ENCODE assay signal across 8 mouse cellular contexts in the genomic region with DNA sequence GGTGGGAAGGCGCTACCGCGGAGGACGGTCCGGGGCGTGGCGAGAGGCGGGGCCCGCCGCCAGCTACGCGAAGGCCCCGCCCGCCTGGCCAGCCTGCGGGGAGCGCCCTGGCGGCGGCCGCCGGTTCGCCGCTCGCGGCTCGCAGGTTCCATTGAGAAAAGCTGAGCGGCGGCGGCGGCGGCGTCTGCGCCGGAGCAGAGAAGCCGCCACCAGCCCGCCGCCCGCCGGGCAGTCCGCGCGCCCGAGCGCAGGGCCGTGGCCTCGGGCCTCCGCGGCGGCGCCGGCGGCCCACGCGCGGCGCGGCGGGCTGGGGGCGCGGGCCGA. TPM values are rescaled to one million over a fixed set of nuclear protein-coding genes. Genes with fewer than 3 reads are reported as not detected.
A peak's percentile ranks its signal among the peaks of the same experiment; 100 is the strongest.
DNase-seq lines count a peak whose midpoint lies in the region; ATAC-seq lines count a peak whose summit lies in the region.

TSS of gene Zfpm1 (plus strand) at position 107 of the 324 bp plus-strand sequence.

- H3K4me1 ChIP-seq in lung, embryonic 15.5 days = peaks cover 40% of the 10 kb centered on the region
- peaks cover 16% of the 10 kb centered on the region for H3K4me1 ChIP-seq in embryonic facial prominence, embryonic 11.5 days (ENCODE audit: control insufficient read depth, insufficient read depth, low read length)
- H3K4me1 ChIP-seq in liver, embryonic 13.5 days (replicated peaks) = peaks cover 72% of the 10 kb centered on the region

- no peak for ATAC-seq in lung, embryonic 15.5 days (ENCODE audit: borderline replicate concordance, extremely low read depth, low FRiP score, low TSS enrichment)
- no peak for ATAC-seq in embryonic facial prominence, embryonic 11.5 days (replicated peaks; ENCODE audit: insufficient number of reproducible peaks, low FRiP score, low TSS enrichment, low read depth)
- no peak for ATAC-seq in liver, embryonic 13.5 days (ENCODE audit: low read depth)
- ATAC-seq in activated CD4-positive, CD25-positive, alpha-beta regulatory T cell, adult 4 months = no peak

- H3K27ac ChIP-seq in lung, embryonic 15.5 days = peak within 1 kb of the TSS; percentile 76
- H3K27ac ChIP-seq in embryonic facial prominence, embryonic 11.5 days (replicated peaks; ENCODE audit: low read depth, low read length) = peak within 1 kb of the TSS; percentile 15
- H3K27ac ChIP-seq in liver, embryonic 13.5 days = peak within 1 kb of the TSS; percentile 97

- H3K4me2 ChIP-seq in lung, embryonic 15.5 days = peak within 1 kb of the TSS; percentile 99
- peak within 1 kb of the TSS; percentile 99 for H3K4me2 ChIP-seq in embryonic facial prominence, embryonic 11.5 days (ENCODE audit: low read depth, low read length)
- H3K4me2 ChIP-seq in liver, embryonic 13.5 days = peak within 1 kb of the TSS; percentile 99

- 0% methylated on average over 19 of the region's 60 CpGs for WGBS in lung, embryonic 15.5 days
- 0% methylated on average over 45 of the region's 60 CpGs for WGBS in embryonic facial prominence, embryonic 11.5 days
- WGBS in liver, embryonic 13.5 days (ENCODE audit: insufficient replicate concordance) = under 1% methylated on average over 58 of the region's 60 CpGs

- H3K36me3 ChIP-seq in lung, embryonic 15.5 days = no peaks in the 10 kb centered on the region
- H3K36me3 ChIP-seq in embryonic facial prominence, embryonic 11.5 days (replicated peaks; ENCODE audit: control insufficient read depth, insufficient read depth, low read depth, low read length) = no peaks in the 10 kb centered on the region
- peaks cover 5% of the 10 kb centered on the region for H3K36me3 ChIP-seq in liver, embryonic 13.5 days

- H3K9ac ChIP-seq in lung, embryonic 15.5 days = peak within 1 kb of the TSS; percentile 66
- H3K9ac ChIP-seq in embryonic facial prominence, embryonic 11.5 days (replicated peaks; ENCODE audit: low read length) = peak within 1 kb of the TSS; percentile 68
- H3K9ac ChIP-seq in liver, embryonic 13.5 days = peak within 1 kb of the TSS; percentile 99

- DNase-seq in lung, postnatal 4 days = no peak
- no peak for DNase-seq in embryonic facial prominence, embryonic 11.5 days (ENCODE audit: low spot score)
- no peak for DNase-seq in heart, postnatal 4 days
- DNase-seq in liver, embryonic 13.5 days = no peak
- DNase-seq in yolk sac, embryonic 10.5 days (ENCODE audit: low spot score) = no peak
- DNase-seq in frontal cortex, postnatal 25 days (ENCODE audit: low spot score in 2 of 2) = no peak

- H3K27me3 ChIP-seq in lung, embryonic 15.5 days = no peaks in the 10 kb centered on the region
- H3K27me3 ChIP-seq in embryonic facial prominence, embryonic 11.5 days (ENCODE audit: control insufficient read depth, insufficient read depth, low read length) = peaks cover 16% of the 10 kb centered on the region
- no peaks in the 10 kb centered on the region for H3K27me3 ChIP-seq in liver, embryonic 13.5 days

- H3K4me3 ChIP-seq in lung, embryonic 15.5 days = peak within 1 kb of the TSS; percentile 74
- peak within 1 kb of the TSS; percentile 71 for H3K4me3 ChIP-seq in embryonic facial prominence, embryonic 11.5 days (ENCODE audit: low read depth, low read length)
- peak within 1 kb of the TSS; percentile 97 for H3K4me3 ChIP-seq in liver, embryonic 13.5 days (replicated peaks)

- H3K9me3 ChIP-seq in lung, embryonic 15.5 days = no peaks in the 10 kb centered on the region
- H3K9me3 ChIP-seq in embryonic facial prominence, embryonic 11.5 days (replicated peaks; ENCODE audit: control insufficient read depth, low read length) = no peaks in the 10 kb centered on the region
- no peaks in the 10 kb centered on the region for H3K9me3 ChIP-seq in liver, embryonic 13.5 days (replicated peaks)

RNA-seq across cellular contexts. Expression of gene Zfpm1, which starts in this region (rescaled TPM):
- 1.3 and 1.6 TPM in 2 replicates for polyA plus RNA-seq in lung, embryonic 15.5 days (2015; fragmentation: Nextera tagmentation; extraction: Ambion mirVana)
- 1.5 and 1.8 TPM in 2 replicates for polyA plus RNA-seq in embryonic facial prominence, embryonic 11.5 days (2014; fragmentation: Nextera tagmentation; extraction: Ambion mirVana)
- total RNA-seq in heart, postnatal 4 days (2021) = 10 to 100 TPM; 45.7 to 47.0 TPM
- polyA plus RNA-seq in liver, embryonic 13.5 days (2015; fragmentation: Nextera tagmentation; extraction: Ambion mirVana) = 10.0 and 11.7 TPM in 2 replicates
- 1 to 10 TPM; 1.7 to 2.2 TPM for polyA plus RNA-seq in activated CD4-positive, CD25-positive, alpha-beta regulatory T cell, adult 4 months (2017; shearing (Covaris generic))

Comparison
In these comparisons a context has a peak if more than half of its experiments do, and no peak if none do; other contexts are left out.
1. H3K27ac ChIP-seq: peak in every context shown above with its lines; median percentile 97 in liver, embryonic 13.5 days; 76 in lung, embryonic 15.5 days; 15 in embryonic facial prominence, embryonic 11.5 days.